Mouse (Mus musculus) spleen, postnatal 14 days (tissue): ENCODE measurements around the gene Bud23.
A peak's percentile ranks its signal among the peaks of the same experiment; 100 is the strongest.
"Not testable (repeated sequence)": the region's sequence is repeated elsewhere in the genome, so short reads cannot be mapped to it uniquely, and the experiment has no call there.

Experiments used
- DNase-seq, 2 experiments: peaks; one replicate each; pipeline ENCODE4 v3.0.0; 2021 to 2022; ENCODE audit warnings: low spot score in 2 of 2

Gene Bud23

DNA sequence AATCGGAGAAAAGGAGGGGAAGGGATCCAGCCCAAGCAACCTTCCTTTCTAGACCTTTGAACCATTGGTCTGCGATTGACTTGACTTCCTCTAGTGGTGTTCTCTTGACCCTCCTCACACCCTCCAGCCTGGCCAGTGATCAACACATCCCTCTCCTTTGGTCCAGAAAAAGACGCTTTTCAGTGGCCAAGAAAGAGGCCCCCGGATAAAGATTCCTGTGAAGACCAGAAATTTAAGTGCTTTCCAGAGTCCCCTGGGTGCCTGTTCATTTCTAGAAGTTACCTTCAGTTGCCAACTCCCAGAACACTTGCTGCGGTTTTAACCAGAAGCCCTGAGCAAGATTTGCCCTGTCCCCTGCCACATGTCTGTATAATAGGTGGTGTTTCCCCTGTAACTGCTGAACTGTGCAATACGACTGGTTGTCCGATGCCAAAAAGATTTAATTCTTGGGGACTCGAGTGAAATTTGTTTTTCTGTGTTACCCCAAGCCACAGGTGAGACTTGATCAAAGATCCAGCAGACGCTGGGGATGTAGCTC lies at the start of gene Bud23:
Gene Bud23 (minus strand): TSS at position 51 of the 538 bp plus-strand sequence.
- DNase-seq = not testable (repeated sequence)

DNA sequence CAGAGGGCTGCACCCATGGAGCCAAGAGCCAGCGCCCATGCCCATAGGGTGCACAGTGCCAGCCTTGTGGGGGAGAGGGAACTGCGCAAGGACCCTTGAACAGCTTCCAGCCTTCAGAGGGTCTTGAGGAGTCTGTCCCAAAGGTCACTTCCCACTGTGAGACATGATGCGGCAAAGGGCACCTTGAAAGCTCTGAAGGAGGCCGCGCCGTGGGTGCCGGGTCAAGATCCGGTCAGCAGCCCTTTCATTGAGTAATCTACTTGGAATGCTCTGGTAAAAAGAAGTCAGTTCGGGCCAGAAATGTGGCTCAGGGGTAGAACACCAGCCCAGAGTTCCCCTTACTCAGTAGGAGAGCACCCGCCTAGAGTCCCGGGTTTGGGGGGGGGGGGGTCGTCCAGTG lies 49.0 kb upstream of the Bud23 start:
- DNase-seq = no peak

DNA sequence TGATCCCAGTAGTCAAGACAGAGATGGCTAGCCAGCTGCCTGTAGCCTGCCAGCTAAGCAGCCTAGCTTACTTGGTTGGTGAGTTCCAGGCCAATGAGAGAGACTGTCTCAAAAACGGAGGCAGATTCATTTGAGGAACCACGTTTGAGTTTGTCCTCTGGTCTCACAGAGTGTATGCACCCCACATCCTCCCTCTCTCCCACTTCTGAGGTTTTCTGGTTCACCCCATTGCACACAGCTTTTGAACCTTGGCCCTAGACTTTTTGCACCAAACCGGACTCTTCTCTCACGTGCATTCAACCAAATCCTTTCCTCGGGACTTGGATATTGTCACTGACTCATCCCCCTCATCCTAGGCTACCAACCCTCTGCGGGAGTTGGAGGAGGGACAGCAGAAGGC lies 45.2 kb upstream of the Bud23 start:
- DNase-seq = no peak

DNA sequence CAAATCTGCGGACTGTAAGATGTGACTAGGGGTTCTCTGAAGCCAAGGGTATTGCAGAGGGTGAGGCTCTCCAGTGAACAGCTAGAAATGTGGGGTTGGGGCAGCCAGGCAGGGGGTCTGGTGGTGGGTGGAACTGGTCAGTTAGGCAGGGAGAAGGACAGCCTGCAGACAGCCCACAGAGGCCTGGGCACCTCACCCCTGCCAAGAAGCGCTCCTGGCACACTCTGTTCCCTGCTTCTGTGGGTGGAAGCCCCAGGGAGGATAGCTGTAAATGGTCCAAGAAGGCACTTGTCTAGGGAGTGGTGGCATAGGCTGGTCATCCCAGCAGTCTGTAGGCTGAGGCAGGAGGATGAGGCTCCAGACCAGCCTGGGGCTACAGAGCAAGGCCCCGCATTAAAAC lies 44.7 kb upstream of the Bud23 start:
- no peak for DNase-seq

DNA sequence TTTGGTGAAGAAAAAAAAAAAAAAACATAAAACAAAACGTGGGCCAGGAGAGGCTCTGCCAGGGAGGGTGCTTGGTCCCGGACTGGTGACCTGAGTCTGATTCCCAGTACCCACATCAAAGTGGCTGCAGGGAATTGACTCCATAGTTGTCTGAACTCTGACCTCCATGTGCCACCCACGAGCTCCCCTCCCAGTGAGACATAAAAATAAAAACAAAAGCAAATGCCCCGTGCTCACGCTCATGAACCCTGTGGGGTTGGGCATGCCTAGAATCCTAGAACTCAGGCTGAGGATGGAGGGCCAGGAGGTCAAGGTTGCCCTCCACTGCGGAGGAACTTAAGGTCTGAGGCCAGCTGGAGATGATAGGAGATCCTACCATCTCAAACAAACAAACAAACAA lies 44.3 kb upstream of the Bud23 start:
- no peak for DNase-seq

DNA sequence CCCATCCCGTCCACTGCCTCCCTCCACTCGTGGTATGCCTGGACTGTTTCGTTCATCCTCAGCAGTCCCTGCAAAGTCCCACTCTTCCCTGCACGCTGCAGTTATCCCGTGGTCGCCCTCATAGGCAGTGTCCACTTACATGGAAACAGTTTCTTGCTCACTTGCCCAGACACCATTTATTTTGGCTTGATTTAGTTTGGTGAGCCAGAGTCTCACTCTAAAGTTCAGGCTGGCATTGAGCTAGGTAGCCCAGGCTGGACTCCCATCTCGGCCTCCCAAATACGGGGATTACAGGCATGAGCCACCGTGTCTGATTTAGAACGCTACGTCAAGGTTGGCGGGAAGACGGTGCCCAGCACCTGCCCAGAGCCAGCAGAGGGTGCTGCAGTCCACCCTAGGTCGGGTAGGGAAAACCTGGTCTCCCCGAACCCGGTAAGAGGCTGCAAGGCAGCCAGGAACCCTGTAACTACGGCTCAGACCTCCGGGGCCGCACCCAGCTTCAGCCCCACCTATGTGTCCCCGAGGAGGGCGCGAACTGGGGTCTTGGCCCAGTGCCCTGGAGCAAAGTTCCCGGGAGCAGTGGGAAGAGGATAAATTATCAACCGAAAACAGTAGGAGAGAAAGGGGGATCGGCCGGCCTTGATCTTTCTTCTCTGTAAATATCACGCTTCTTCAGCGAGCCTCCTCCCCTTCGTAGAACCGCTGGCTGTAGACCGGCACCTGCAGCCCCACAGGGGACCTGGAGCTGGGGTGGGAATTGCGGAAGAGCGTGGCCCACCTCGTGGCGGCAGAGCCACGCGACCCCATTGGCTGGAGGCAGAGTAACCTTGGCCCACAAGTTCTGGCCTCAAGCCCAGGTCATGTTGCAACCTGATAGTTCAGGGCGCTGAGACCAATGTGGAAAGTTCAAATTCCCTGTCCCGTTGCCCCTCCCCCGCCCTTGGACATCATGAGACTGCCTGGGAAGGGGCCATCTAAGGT lies 43.1 kb upstream of the Bud23 start:
- DNase-seq = peak in 1 of 2 experiments; percentile 17

DNA sequence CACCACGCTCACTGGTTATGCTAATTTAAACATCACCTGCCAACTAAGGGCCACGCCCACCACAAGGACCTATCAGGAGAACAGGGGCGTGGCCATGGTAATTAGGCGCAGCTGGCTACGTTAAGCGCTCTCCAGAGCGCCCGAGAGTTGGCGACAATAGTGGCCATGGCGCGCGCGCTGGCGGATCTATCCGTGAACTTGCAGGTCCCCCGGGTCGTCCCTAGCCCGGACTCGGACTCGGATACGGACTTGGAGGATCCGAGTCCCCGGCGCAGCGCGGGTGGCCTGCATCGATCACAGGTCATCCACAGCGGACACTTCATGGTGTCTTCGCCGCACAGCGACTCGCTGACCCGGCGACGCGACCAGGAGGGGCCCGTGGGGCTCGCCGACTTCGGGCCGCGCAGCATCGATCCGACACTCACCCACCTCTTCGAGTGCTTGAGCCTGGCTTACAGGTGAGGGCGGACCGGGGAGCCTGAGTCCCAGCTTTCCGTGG lies 42.0 kb upstream of the Bud23 start:
- peak in 1 of 2 experiments; percentile 53 for DNase-seq

DNA sequence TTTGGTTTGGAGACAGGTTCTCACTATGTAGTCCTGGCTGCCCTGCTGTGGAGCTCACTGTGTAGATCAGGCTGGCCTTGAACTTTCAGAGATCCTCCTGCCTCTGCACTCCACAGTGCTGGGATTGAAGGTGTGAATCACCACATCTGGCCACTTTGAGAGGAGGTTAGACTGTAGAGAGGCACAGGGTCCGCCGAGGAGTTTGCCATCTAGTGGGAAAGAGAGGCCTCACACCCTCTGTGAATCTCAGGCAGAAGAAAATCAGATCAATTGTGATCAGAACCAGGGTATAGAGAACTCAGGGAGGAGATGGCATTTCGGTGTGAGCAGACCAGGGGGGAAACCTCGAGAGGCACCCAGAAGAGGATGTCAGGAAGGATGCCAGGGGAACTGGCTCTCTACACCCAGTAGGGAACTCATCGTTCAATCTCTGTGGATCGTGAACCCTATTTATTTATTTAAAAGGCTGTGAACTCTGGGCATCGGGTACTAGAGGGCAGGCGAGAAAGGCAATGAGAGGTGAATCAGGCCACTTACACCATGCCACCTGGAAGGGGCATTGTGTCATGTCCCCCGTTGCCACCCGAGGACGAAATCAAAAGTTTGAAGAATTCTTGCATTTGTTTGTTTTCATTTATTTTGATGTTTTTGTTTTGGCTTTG lies 39.4 kb upstream of the Bud23 start:
- no peak for DNase-seq

DNA sequence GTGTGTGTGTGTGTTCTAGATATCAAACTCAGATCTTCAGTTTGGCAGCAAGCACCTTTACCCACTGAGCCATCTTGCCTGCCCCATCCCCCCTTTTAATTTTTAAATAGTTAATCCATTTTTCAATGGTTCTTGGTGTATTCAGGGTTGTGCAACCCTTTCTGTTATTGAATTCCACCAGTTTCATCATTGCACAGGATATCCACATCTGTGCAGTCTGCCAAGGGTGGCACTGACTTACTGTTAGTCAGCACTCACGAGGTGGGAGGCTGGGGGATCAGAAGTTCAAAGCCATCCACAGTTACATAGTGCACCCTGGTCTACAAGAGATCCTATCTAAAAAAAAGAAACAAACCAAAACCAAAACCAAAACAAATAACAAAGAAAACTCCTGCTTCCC lies 36.2 kb upstream of the Bud23 start:
- DNase-seq = no peak

DNA sequence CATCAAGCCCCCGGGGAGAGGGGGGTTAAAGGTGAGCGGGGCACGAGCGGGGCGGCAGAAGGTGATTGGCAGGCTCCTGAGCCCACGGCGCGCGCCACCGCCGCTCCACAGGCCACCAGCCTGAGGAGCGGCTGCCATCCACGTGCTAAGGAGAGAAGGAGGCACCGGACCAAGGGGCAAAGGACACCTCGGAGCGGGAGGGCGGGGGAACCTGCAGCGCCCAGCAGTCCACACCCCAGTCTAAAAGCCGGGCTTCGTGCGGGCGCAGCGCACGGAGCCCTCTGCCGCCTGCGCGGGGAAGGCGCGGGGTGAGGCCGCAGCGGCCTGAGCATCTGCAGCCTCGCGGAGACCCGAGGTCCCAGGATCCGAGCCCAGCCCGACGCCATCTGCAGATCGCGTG lies 24.9 kb upstream of the Bud23 start, which contains the start of gene Mlxipl:
Gene Mlxipl (plus strand): TSS at position 238 of the 400 bp plus-strand sequence.
- no peak for DNase-seq

DNA sequence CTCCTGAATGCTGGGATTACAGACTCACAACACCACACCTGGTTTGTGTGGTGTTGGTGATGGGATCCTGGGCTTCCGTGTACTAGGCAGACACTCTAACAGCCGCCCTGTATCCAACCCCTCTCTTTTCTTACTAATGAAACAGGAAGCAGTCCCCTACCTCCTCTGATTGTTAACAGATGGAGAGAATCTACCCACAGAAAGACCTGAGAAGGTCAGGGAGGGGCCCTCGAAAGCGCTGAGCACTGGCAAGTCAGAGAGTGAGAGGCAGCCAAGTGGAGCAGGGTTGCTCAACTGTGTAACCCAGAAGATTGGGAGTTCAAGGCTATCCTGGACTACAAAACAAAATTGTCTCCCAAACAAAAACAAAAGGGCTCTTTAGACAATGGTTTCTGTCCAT lies 22.1 kb upstream of the Bud23 start:
- DNase-seq = no peak

DNA sequence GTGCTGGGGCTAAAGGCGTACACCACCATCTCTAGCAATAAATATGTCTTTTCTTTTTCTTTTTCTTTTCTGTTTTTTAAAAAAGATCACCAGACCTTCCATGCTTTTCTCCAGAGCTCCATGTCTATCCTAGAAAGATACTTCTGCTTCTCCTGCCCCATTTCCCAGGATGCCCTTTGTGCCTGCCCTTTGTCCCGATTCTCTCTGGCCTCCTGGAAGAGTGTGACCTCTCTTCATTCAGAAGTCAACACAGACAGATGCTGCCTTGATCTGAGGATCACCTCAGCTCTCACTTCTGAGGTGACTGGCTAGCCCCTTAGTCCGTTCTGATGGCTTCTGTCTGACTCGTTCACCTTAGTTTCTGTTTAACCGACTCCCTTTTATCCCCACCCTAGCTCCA lies 15.8 kb upstream of the Bud23 start:
- DNase-seq = no peak

DNA sequence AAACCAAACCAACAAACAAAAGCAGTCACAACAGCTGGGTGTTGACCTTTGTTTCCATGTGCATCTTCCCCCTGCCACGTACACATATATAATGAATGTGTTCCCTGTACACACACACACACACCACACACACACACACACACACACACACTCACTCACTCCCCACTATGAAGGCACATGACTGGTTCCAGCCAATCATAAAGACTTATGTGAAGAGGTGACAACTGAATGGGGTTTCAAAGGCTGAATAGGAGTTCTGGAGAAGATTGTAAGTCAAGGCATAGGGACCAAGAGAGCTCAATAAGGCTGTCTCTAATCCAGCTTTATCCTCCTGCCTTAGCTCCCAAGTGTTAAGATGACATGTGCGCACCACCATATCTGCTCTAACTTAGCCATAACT lies 14.8 kb upstream of the Bud23 start:
- DNase-seq = no peak

DNA sequence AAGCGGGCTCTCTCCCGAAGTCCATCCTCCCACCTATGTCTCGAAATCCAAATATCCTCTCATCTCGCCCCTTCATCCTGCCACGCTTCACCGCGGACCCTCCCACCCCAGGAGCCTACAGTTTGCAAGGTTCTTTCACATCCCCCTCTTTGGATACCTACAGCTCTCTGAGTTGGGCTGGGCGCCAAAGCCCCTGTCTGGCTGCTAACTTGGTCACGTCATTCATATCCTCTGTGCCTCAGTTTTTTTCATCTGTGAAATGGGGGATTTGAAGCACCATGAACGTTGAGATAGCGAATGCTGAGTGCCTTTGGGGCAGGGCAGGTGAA lies 13.7 kb upstream of the Bud23 start:
- no peak for DNase-seq

DNA sequence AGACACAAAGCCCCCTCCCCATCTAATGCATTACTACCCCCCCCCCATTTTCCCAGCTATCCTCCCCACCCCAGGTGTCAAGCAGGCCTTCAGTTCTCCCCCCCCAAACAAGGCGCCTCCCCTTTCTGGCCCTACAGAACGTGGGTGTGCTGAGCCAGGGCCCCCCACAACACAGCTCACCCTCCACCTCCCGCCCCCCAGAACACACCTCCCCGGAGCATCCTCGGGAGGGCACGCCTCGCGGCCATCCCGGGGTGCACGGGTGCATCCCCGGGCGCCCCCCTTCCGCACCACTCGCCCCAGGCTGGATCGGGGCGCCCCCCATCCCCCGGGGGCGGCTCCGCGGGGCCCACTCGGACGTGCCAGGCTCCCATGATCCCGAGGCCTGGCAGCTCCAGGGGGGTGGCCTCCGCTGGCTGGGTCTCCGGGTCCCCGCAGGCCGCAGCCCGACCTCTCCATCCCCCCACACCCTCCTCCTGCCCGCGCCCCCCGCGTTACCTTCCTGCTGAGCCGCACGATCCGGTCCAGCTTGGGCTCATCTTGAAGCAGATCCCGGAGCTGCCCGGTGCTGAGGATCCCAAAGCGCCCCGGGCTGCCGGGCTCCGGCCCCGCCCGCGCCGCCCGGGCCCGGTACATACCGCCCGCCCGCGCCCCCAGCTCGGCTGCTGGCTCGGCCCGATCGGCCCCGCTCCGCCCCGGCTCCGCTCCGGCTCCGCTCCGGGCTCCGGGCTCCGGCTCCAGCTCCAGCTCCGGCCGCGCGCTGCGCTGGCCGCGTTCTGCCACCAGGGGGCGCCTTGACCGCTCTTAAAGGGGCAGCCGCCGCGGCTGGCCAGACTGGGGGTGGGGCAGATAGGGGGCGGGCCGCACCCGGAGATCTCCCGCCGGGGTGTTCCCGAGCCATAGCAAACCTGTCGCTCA lies 13.1 kb upstream of the Bud23 start, which contains the start of gene Vps37d:
Gene Vps37d (minus strand): TSS at position 703 of the 918 bp plus-strand sequence.
- DNase-seq = peak; percentile 83 to 91

DNA sequence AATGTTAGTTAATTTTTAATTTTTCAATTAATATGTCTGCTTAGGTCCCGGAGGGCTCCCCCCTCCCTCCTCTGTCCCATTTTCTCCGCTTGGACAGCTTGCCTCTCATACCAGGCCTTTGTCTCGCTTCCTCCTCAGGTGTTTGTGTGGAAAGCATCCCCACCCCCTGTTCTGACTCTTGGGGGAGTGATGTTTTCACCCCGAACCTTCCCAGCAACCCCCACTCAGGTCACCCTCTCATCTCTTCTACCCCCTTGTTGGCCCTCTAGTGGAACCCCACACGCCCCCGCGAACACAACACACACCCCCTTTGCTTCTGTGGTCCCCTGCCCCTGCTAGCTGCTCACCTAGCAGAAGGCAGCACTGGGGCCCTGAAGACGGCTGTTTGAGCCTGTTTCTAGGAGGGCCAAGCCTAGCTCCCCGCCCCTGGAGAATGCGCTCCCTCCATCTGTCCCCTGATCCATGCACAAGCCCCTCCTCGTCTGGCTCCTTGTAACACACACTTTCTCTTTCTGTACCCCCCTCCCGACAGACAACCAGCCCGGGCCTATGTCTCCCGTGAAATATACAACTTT lies 12.3 kb upstream of the Bud23 start:
- DNase-seq = no peak

DNA sequence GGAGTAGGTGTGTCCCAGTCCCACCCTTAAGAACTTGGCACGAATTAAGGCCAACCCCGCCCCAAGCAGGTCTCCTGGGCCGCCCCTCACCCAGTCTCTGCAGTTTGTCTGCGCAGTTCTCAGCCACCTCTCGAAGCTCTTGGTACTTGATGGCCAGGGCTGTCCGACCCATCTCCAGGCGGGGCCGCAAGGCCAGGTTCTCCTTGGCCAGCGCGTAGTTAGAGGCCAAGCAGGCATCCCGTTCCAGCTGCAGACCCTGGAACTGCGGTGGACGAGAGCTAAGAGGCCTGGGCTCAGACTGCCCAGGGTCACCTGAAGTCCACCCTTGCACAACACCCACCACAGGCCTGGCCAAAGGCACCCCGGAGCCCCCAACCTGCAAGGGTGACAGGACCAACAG lies 11.6 kb upstream of the Bud23 start:
- no peak for DNase-seq

DNA sequence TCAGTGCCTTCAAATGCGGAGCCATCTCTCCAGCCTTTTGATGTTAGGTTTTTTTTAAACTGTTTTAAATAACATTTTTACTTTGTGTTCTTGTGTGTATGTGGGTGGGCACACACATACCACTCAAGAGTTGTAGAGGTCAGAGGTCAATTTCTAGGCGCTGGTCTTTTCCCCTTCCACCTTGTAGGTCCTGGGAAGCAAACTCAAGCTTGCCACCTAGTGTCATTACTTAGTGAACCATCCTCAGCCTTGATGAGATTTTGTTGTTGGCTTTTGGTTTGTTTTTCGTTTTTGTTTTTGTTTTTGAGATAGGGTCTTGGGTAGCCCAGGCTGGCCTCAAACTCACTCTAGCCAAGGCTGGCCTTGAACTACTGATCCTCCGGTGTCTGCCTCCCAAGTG lies 10.9 kb upstream of the Bud23 start:
- DNase-seq = no peak

DNA sequence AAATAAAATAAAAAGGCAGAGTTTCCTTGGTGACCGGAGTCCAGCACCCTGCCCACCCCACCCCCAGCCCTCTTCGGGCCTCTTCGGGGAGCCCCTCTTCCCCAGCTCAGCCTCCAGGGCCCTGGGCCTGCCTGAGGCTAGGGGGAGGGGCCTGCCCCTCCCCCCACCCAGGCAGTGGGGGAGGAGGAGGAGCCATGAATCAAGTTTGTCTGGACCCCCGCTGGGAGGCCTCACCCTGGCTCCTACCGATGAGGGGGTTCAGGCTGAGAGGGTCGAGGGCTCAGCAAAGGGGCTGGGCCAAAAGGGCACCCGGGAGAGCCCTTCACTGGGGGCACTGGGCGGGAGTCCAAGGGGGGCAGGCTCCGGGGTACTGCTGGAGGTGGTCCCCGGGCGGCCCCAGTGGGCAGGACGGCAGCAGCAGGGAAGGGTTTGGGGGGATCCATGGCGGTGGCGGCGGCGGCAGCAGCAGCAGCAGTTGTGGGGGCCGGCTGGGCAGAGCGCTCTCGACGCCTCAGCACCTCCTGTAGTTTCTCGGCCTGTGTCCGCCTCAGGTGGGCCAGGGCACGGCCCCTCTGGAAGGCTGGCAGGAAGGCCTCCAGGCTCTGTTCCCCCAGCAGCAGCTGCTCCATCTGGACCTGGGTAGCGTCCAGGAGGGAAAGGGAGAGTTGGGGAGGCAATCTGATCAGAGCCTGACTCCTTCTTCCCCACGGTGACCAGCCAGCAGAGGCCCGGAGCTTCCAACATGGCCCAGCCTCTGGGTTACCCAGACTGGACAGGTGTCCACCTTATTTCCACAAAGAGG lies 8.8 kb upstream of the Bud23 start:
- no peak for DNase-seq

DNA sequence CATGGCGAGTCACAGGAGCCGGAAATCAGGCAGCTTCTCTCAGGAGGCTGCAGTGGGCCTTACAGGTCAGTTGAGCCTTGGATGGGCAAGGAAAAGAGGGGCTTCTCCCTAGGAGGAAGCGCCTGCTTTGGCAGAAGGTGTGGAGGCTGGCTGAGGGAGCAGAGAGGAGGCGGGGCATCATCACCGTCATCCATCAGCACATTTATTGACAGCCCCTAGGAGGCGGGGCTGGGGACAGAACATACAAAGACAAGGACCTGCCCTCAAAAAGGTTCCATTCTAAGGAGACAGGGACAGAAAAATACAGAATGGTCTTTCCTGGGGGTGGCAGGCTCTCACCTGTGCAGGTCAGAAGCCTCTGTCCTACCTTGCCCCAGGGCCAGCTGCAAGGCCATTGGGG lies 8.0 kb upstream of the Bud23 start:
- DNase-seq = no peak
